Mouse (Mus musculus) left cerebral cortex, postnatal 10 days (tissue): ENCODE data around the gene Lama1. TPM values are rescaled to one million over a fixed set of nuclear protein-coding genes. Genes with fewer than 3 reads are reported as not detected.

ENCODE experiments used
- DNase-seq, 2 experiments: peaks; one replicate each; pipeline ENCODE4 v3.0.0; 2021 to 2022; ENCODE audit warnings: low spot score in 2 of 2, mixed read lengths in 1 of 2; ENCODE audit errors: extremely low spot score in 1 of 2
- intact Hi-C: fragments of 180-260 bp; cut with DNase I; formaldehyde crosslinking; loops from one replicate; pipeline ENCODE4 v1.15.1; 2025
- total RNA-seq, 2 experiments: library from RNA; stranded (reverse); gene quantifications; 2 replicates each; pipeline ENCODE4 v1.2.3; 2021

The Lama1 gene
- 1 to 10 TPM; 5.8 to 6.8 TPM for total RNA-seq

GRCm38 (mm10) chr17:67696694-67697386 lies at the start of gene Lama1:
Lama1 (plus strand) TSS chr17:67697259.
- intact Hi-C loops, result no loop called here
- DNase-seq, result peak in 1 of 2 experiments; percentile 80

- intact Hi-C loops, result loop anchor here (5.0 kb wide), 1 partner anchor 186 kb away; no protein-coding TSS in a partner anchor
- DNase-seq, result peak; percentile 54 to 59
Observed at GRCm38 (mm10) chr17:67651506-67651905, 45.6 kb upstream of the Lama1 start.

- DNase-seq, result no peak
- intact Hi-C loops, result loop anchor here (10.0 kb wide), 1 partner anchor 1079 kb away; no protein-coding TSS in a partner anchor
Observed at GRCm38 (mm10) chr17:67664299-67664698, 32.8 kb upstream of the Lama1 start.

- intact Hi-C loops, result loop anchor here (10.0 kb wide), 1 partner anchor 1082 kb away; no protein-coding TSS in a partner anchor
- no peak for DNase-seq
Observed at GRCm38 (mm10) chr17:67666981-67667380, 30.1 kb upstream of the Lama1 start.

- intact Hi-C loops, result loop anchor here (10.0 kb wide), 1 partner anchor 1083 kb away; no protein-coding TSS in a partner anchor
- peak; percentile 58 to 73 for DNase-seq
Observed at GRCm38 (mm10) chr17:67667981-67668380, 29.1 kb upstream of the Lama1 start.

- no peak for DNase-seq
- intact Hi-C loops, result no loop called here
Observed at GRCm38 (mm10) chr17:67678576-67678975, 18.5 kb upstream of the Lama1 start.

- intact Hi-C loops, result no loop called here
- no peak for DNase-seq
Observed at GRCm38 (mm10) chr17:67681084-67681483, 16.0 kb upstream of the Lama1 start.

- DNase-seq, result no peak
- intact Hi-C loops, result no loop called here
Observed at GRCm38 (mm10) chr17:67685022-67685743, 11.9 kb upstream of the Lama1 start.

GRCm38 (mm10) chr17:67687505-67687904 lies 9.6 kb upstream of the Lama1 start:
- no peak for DNase-seq
- intact Hi-C loops, result no loop called here

GRCm38 (mm10) chr17:67690689-67691088 lies 6.4 kb upstream of the Lama1 start:
- no peak for DNase-seq
- intact Hi-C loops, result no loop called here

- DNase-seq, result no peak
- intact Hi-C loops, result no loop called here
Observed at GRCm38 (mm10) chr17:67692651-67693050, 4.4 kb upstream of the Lama1 start.

GRCm38 (mm10) chr17:67693861-67694260 lies 3.2 kb upstream of the Lama1 start:
- intact Hi-C loops, result no loop called here

GRCm38 (mm10) chr17:67697461-67697891 lies 417 bp downstream of the Lama1 start:
- peak in 1 of 2 experiments; percentile 33 for DNase-seq

More at GRCm38 (mm10) chr17:67693861-67694260, 3.2 kb upstream of the Lama1 start:
- DNase-seq, result no peak

GRCm38 (mm10) chr17:67698301-67698700 lies 1.2 kb downstream of the Lama1 start:
- intact Hi-C loops, result no loop called here

More at GRCm38 (mm10) chr17:67697461-67697891, 417 bp downstream of the Lama1 start:
- intact Hi-C loops, result no loop called here

GRCm38 (mm10) chr17:67701761-67702160 lies 4.7 kb downstream of the Lama1 start:
- DNase-seq, result no peak
- intact Hi-C loops, result no loop called here

More at GRCm38 (mm10) chr17:67698301-67698700, 1.2 kb downstream of the Lama1 start:
- DNase-seq, result peak in 1 of 2 experiments; percentile 55

- intact Hi-C loops, result no loop called here
Observed at GRCm38 (mm10) chr17:67702941-67703340, 5.9 kb downstream of the Lama1 start.

GRCm38 (mm10) chr17:67705035-67705769 lies 8.1 kb downstream of the Lama1 start:
- no peak for DNase-seq
- intact Hi-C loops, result no loop called here

More at GRCm38 (mm10) chr17:67702941-67703340, 5.9 kb downstream of the Lama1 start:
- no peak for DNase-seq

- intact Hi-C loops, result no loop called here
- no peak for DNase-seq
Observed at GRCm38 (mm10) chr17:67706372-67706771, 9.3 kb downstream of the Lama1 start.

- DNase-seq, result no peak
- intact Hi-C loops, result no loop called here
Observed at GRCm38 (mm10) chr17:67707793-67708364, 10.8 kb downstream of the Lama1 start.
